Mouse (Mus musculus): ENCODE measurements around the gene Smap2.

DNA sequence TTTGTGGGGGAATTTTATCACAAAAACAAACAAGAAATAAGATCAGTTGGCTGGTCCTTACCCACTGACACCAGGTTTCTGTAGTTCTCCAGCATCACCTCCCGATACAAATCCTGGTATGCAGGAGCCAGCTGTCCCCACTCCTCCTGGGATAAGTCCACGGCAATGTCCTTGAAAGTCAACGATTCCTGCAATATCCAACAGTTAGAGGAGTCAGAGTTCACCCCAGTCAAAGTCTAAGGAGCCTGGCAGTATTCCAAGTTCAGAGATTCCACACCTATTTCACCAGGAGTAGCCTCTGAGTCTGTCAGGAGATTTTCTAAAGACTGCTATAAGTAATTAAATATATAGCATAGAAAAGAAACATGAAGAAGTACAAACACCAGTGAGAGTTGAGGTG, 82.0 kb downstream of the Smap2 start:
- TF ChIP-seq CTCF (IDR thresholded peaks at IDR 0.05; ENCODE audit: insufficient read depth, low read depth, low read length) (no peak), POLR2A (IDR thresholded peaks at IDR 0.05; ENCODE audit: insufficient read depth, low read depth, low read length) (no peak)
